Mouse (Mus musculus): ENCODE measurements around the gene Carhsp1. TPM values are rescaled to one million over a fixed set of nuclear protein-coding genes. Genes with fewer than 3 reads are reported as not detected.

Gene Carhsp1
- 10 to 100 TPM; 16.3 to 32.6 TPM for polyA plus RNA-seq (2017; shearing (Covaris generic))

GRCm38 (mm10) chr16:8671551-8672349 lies at the start of gene Carhsp1:
Gene Carhsp1, minus strand, starts transcription at chr16:8672155.

DNA sequence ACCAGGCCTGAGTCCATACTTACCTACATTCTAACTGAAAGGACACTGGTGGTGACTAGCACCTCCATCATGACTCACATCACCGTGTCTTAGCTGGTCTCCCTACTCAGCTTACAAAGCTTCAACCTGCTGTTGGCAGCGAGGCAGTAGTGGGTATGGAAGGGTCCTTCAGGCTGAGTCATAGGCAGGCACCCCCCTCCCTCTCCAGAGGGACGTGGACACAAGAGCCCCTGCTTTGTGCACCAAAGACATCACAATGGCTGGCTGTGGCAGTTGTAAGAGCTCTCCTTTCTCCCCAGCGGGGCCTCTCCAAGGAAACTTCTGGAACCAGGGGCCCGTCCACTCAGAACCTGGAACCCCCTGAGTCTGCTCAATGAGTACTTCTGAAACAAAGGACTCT lies 8.5 kb upstream of the Carhsp1 start, which contains the start of gene Gm5767:
TSS of gene Gm5767 (plus strand) at position 301 of the 400 bp plus-strand sequence.

DNA sequence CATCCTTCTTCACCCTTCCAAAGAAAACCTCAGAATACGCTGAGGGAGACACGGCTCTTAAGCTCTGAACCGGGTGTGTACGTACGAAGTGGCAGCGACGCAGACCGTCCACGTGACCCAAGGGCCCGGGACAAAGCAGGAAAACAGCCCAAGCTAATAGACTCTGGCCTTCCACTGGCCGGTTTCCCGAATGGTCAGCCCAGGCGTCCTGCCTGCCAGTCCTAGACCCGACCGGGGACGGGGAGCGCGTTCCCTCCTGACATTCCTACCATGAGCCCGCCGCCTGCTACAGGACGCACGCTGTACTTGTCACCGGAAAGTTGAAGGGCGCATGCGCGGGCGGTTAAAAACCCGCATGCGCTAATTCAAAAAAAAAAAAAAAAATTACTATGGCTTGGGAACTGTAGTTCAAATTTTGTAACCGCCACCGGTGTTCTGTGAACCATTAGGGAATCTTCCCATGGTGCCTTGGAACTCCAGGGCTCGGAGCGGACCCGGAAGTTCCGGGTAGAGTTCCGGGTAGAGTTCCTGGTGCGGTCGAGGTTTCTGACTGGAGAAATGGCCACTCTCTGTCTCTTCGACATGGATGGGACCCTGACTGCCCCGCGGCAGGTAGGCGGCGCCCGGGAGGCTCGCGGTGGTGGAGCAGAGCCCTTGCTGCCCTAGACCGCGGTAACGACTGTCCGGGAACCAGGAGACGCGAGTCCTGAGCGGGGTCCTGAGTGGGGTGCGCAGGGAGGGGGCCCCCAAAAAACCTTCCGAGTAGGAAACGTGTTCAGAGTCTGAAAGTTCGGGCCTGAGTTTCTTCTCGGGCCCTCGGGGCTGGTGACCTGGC lies 34.5 kb downstream of the Carhsp1 start, which contains the start of the genes Pmm2 and Tmem186:
TSS of gene Pmm2 (plus strand) at position 458 of the 835 bp plus-strand sequence.
TSS of gene Tmem186 (minus strand) at position 496 of the 835 bp plus-strand sequence.

Other genes with a start within 250 kb of the Carhsp1 start
- under 1 TPM; 0.18 to 0.93 TPM for gene Tmem114, start 247.0 kb downstream of the Carhsp1 start, polyA plus RNA-seq (2017; shearing (Covaris generic))
- gene Mettl22, start 201.4 kb downstream of the Carhsp1 start, polyA plus RNA-seq (2017; shearing (Covaris generic)) = 10 to 100 TPM; 24.5 to 30.6 TPM
- gene Abat, start 158.7 kb downstream of the Carhsp1 start, polyA plus RNA-seq (2017; shearing (Covaris generic)) = 1 to 10 TPM; 1.0 to 1.6 TPM
- 100 to 1,000 TPM in 1 of 2 experiments, 10 to 100 TPM in 1; 92.4 to 135 TPM for gene Pmm2, start 34.5 kb downstream of the Carhsp1 start, polyA plus RNA-seq (2017; shearing (Covaris generic))
- 10 to 100 TPM; 12.5 to 20.0 TPM for gene Tmem186, start 34.4 kb downstream of the Carhsp1 start, polyA plus RNA-seq (2017; shearing (Covaris generic))
- 1 to 10 TPM in 1 of 2 experiments, under 1 TPM in 1; 0.58 to 1.1 TPM for gene Gm5767, start 8.6 kb upstream of the Carhsp1 start, polyA plus RNA-seq (2017; shearing (Covaris generic))
- 100 to 1,000 TPM; 109 to 121 TPM for gene Usp7, start 120.2 kb upstream of the Carhsp1 start, polyA plus RNA-seq (2017; shearing (Covaris generic))
- 10 to 100 TPM; 44.4 to 47.1 TPM for gene 1810013L24Rik, start 157.9 kb upstream of the Carhsp1 start, polyA plus RNA-seq (2017; shearing (Covaris generic))

Measured in inflammation-experienced regulatory T-cells (primary cell).